Mouse (Mus musculus) embryonic facial prominence, embryonic 10.5 days (tissue): Measurements from ENCODE around the gene Senp5. TPM values are rescaled to one million over a fixed set of nuclear protein-coding genes. Genes with fewer than 3 reads are reported as not detected.

Source experiments
- DNase-seq: peaks from one replicate; pipeline ENCODE4 v3.0.0-alpha.2; 2017; ENCODE audit warnings: low spot score
- H3K27ac ChIP-seq: fragments of 300-500 bp; sonication (generic); replicated peaks from 2 replicates; pipeline ENCODE4 v1.5.1; 2016; ENCODE audit warnings: mild to moderate bottlenecking
- H3K27me3 ChIP-seq: fragments of 300-500 bp; sonication (generic); replicated peaks from 2 replicates; pipeline ENCODE4 v1.6.1; 2016; ENCODE audit warnings: low read depth, mild to moderate bottlenecking; ENCODE audit not compliant: poor library complexity, severe bottlenecking
- H3K36me3 ChIP-seq: fragments of 300-500 bp; sonication (generic); replicated peaks from 2 replicates; pipeline ENCODE4 v1.6.1; 2016; ENCODE audit warnings: mild to moderate bottlenecking, moderate library complexity
- H3K4me1 ChIP-seq: fragments of 300-500 bp; sonication (generic); 2 replicates; pipeline ENCODE4 v1.6.1; 2016
- H3K4me3 ChIP-seq: fragments of 300-500 bp; sonication (generic); 2 replicates; pipeline ENCODE4 v1.5.1; 2016; ENCODE audit warnings: mild to moderate bottlenecking, moderate library complexity
- H3K9me3 ChIP-seq: fragments of 300-500 bp; sonication (generic); 2 replicates; pipeline ENCODE4 v1.6.1; 2016; ENCODE audit warnings: mild to moderate bottlenecking
- WGBS: fragments of 180-500 bp; shearing (Covaris S2); methylation state at CpG from one replicate; pipeline ENCODE4 v1.1.7; 2016; 5-methylcytosine and 5-hydroxymethylcytosine counted together
- polyA plus RNA-seq: library from polyadenylated mRNA; unstranded; fragments of >200 nt; fragmentation: Nextera tagmentation; extraction: Ambion mirVana; gene quantifications from 2 replicates; pipeline ENCODE4 v1.2.1, GENCODE M21; 2016

The Senp5 gene
- 21.5 and 21.8 TPM in 2 replicates for polyA plus RNA-seq

DNA sequence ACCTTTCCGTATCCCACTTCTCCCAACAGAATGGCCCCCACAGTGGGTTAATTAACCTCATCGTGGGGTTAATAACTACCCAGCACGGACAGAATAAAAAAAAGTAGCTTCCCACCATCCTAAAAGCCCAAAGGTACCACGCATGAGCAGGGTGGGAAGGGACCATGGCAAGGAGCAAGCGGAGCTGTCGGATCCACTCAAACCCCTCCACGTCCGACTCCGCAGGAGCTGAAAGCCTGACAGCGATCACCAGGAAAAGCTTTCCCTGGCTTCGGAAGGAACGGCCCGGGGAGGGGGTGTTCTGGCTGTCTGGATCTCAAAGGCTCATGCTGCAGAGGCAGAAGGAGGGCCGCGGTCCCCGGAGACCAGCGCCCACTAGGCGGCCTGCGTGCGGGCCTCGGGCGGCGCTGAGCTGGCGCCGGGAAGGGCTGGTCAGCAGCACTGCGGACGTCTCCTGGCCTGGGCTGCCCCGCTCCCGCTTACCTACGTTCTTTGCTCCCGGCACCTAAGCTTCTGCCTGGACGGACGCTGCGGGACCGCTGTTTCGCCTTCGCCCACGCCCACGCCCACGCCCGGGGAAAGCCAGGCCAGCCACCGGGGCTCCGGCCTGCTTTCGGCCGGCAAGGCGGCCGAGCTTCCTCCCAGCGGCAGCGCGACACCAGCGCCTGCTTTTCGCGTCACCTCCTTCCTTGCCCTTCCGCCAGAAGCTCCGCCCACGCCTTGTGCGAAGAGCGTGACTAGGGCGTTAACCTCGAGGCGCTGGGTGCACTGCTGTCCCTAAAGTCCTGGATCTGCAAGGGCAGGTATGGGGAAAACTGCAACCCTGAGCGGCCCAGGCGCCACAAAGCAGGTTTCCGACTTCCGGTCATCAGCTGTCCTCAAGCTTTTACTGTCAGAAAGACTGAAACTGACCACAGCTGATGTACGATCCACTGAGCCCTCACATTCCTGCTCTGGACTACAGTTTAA, at the start of gene Senp5:
Senp5 (minus strand) TSS at position 779 of the 969 bp plus-strand sequence.
- H3K4me3 ChIP-seq: peak within 1 kb of the TSS; percentile 96
- H3K27me3 ChIP-seq: no peaks in the 10 kb centered on the region
- peak within 1 kb of the TSS; percentile 90 for H3K27ac ChIP-seq
- DNase-seq: peak; percentile 91
- H3K9me3 ChIP-seq: no peaks in the 10 kb centered on the region
- H3K36me3 ChIP-seq: peaks cover 23% of the 10 kb centered on the region
- peaks cover 21% of the 10 kb centered on the region for H3K4me1 ChIP-seq
- 2% methylated on average over 66 of the region's 66 CpGs for WGBS

GRCm38 (mm10) chr16:32042367-32042766, 39.3 kb upstream of the Senp5 start:
- Histone ChIP-seq H3K27ac (no peak overlapping the region), H3K9me3 (no peaks in the 10 kb centered on the region), H3K27me3 (no peaks in the 10 kb centered on the region), H3K4me3 (no peak overlapping the region), H3K36me3 (peaks cover 91% of the 10 kb centered on the region), H3K4me1 (no peaks in the 10 kb centered on the region)
- 90% methylated on average over 4 of the region's 4 CpGs for WGBS
- DNase-seq: no peak

- H3K27ac ChIP-seq: no peak overlapping the region
- peaks cover 96% of the 10 kb centered on the region for H3K36me3 ChIP-seq
- no peak for DNase-seq
- 92% methylated on average over 9 of the region's 9 CpGs for WGBS
- no peak overlapping the region for H3K4me3 ChIP-seq
- H3K9me3 ChIP-seq: no peaks in the 10 kb centered on the region
- H3K4me1 ChIP-seq: no peaks in the 10 kb centered on the region
- no peaks in the 10 kb centered on the region for H3K27me3 ChIP-seq
These were observed 16.6 kb upstream of the Senp5 start for GRCm38 (mm10) chr16:32019678-32020077.

DNA sequence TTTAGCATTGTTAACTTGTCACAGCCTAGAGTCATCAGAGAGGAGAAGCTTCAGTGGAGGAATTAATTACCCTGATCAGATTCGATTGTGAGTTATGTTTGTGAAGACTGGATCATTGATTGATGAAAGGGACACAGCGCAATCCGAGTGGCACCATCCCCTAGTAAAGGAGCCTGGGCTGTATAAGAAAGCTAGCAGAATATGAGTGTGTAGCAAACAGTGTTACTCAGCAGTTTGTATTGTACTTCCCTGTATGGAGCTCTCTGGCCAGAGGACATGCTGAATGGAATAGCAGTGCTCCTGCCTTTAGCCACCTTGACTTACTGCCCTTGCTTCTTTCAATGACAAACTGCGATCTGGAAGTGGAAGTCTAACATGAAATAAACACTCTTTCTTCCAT, 7.2 kb upstream of the Senp5 start:
- H3K4me3 ChIP-seq: no peak overlapping the region
- 87% methylated on average over 4 of the region's 4 CpGs for whole genome bisulfite sequencing
- H3K27ac ChIP-seq: no peak overlapping the region
- no peaks in the 10 kb centered on the region for H3K9me3 ChIP-seq
- no peak for DNase-seq
- H3K4me1 ChIP-seq: peaks cover 12% of the 10 kb centered on the region
- H3K27me3 ChIP-seq: no peaks in the 10 kb centered on the region
- peaks cover 26% of the 10 kb centered on the region for H3K36me3 ChIP-seq

- DNase-seq: no peak
- Histone ChIP-seq H3K36me3 (peaks cover 22% of the 10 kb centered on the region), H3K27ac (no peak overlapping the region), H3K4me1 (peaks cover 12% of the 10 kb centered on the region), H3K9me3 (no peaks in the 10 kb centered on the region), H3K4me3 (no peak overlapping the region), H3K27me3 (no peaks in the 10 kb centered on the region)
- 49% methylated on average over 5 of the region's 5 CpGs for WGBS
These were observed 6.8 kb upstream of the Senp5 start for GRCm38 (mm10) chr16:32009913-32010312.

GRCm38 (mm10) chr16:32008529-32009293, 5.6 kb upstream of the Senp5 start:
- H3K27ac ChIP-seq: no peak overlapping the region
- no peaks in the 10 kb centered on the region for H3K27me3 ChIP-seq
- H3K4me1 ChIP-seq: peaks cover 13% of the 10 kb centered on the region
- peaks cover 11% of the 10 kb centered on the region for H3K36me3 ChIP-seq
- DNase-seq: no peak
- WGBS: 63% methylated on average over 10 of the region's 10 CpGs
- no peaks in the 10 kb centered on the region for H3K9me3 ChIP-seq
- H3K4me3 ChIP-seq: no peak overlapping the region

DNA sequence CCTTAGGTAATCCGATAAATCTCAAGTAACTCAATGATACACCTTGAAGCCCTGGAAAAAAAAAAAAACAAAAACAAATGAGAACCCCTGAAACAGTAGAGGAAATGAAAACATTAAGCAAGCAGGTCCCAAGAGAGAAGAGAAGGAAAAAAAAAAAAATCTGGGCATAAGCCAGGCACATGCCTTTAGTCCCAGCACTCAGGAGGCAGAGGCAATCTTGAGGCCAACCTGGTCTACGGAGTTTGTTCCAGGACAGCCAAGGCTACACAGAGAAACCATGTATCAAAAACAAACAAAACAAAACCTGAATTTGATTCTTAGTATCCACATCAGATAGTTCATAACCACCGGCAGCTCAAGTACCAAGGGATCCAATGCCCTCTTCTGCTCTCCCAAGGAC, 1.6 kb upstream of the Senp5 start:
- WGBS: 97% methylated on average over 3 of the region's 3 CpGs
- H3K4me3 ChIP-seq: no peak overlapping the region
- H3K27ac ChIP-seq: no peak overlapping the region
- H3K27me3 ChIP-seq: no peaks in the 10 kb centered on the region
- no peak for DNase-seq
- H3K4me1 ChIP-seq: peaks cover 31% of the 10 kb centered on the region
- peaks cover 14% of the 10 kb centered on the region for H3K36me3 ChIP-seq
- no peaks in the 10 kb centered on the region for H3K9me3 ChIP-seq

GRCm38 (mm10) chr16:31996371-31996770, 6.7 kb downstream of the Senp5 start:
- DNase-seq: no peak
- Histone ChIP-seq H3K27me3 (no peaks in the 10 kb centered on the region), H3K36me3 (peaks cover 68% of the 10 kb centered on the region), H3K27ac (no peak overlapping the region), H3K4me1 (no peaks in the 10 kb centered on the region; the same call in 1 of the 2 replicates), H3K9me3 (no peaks in the 10 kb centered on the region), H3K4me3 (no peak overlapping the region)
- 81% methylated on average over 5 of the region's 5 CpGs for WGBS

DNA sequence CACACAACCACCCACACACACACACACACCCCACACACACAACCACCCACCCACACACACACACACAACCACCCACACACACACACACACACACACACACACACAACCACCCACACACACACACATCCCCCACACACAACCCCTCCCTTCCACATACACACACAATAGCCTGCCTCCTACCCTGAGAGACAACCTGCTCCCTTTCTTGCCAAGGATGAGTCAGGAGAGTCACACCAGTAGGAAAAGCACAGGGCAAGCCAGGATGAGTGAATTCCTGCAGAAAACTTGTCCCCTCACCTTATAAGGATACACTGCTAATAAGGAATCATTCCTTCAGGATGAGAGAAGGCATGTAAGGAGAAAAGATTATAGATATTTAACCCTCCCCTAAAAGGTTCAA, 9.1 kb downstream of the Senp5 start:
- Histone ChIP-seq H3K4me3 (no peak overlapping the region), H3K36me3 (peaks cover 65% of the 10 kb centered on the region), H3K27ac (no peak overlapping the region), H3K4me1 (no peaks in the 10 kb centered on the region), H3K27me3 (no peaks in the 10 kb centered on the region), H3K9me3 (no peaks in the 10 kb centered on the region)
- no peak for DNase-seq

DNA sequence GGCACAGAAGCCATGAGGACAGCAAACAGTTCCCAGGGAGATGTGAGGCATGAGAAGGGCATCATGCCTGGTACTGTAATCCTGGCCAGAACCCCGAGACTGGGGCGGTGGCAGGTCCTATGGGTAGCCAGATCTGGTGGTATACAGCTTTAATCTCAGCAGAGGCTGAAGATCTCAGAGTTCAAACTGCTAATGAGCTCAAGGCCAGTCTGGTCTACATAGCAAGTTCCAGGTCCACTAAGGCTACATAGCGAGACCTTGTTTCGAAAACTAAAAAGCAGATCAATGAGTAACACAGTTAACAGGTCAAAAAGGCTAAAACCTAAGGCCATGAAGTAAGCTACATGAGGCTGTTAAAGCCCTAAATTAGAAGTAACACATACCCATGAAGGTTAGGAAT, 9.9 kb downstream of the Senp5 start:
- H3K4me3 ChIP-seq: no peak overlapping the region
- peaks cover 69% of the 10 kb centered on the region for H3K36me3 ChIP-seq
- DNase-seq: no peak
- no peaks in the 10 kb centered on the region for H3K27me3 ChIP-seq
- WGBS: 94% methylated on average over 4 of the region's 4 CpGs
- H3K4me1 ChIP-seq: no peaks in the 10 kb centered on the region
- H3K9me3 ChIP-seq: no peaks in the 10 kb centered on the region
- H3K27ac ChIP-seq: no peak overlapping the region

DNA sequence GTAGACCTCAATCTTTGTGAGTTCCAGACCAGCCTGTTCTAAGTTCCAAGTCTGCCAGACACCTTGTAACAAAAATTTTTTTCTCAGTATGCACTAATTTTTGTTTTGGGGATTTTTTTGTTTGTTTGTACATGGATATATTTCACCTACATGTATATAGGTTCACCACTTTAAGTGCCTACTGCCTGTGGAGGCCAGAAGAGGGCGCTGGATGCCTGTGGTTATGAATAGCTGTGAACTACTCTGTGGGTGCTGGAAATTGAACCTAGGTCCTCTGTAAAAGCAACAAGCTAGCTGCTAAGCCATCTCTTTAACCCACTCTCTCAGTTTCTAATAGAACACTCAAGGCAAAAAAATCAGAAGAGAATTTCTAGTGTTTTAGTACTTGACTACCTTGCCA, 11.0 kb downstream of the Senp5 start:
- Histone ChIP-seq H3K9me3 (no peaks in the 10 kb centered on the region), H3K27me3 (no peaks in the 10 kb centered on the region), H3K36me3 (peaks cover 76% of the 10 kb centered on the region), H3K4me1 (no peaks in the 10 kb centered on the region), H3K4me3 (no peak overlapping the region), H3K27ac (no peak overlapping the region)
- DNase-seq: no peak
- 54% methylated on average over 1 of the region's 1 CpGs for WGBS

- no peaks in the 10 kb centered on the region for H3K9me3 ChIP-seq
- peaks cover 80% of the 10 kb centered on the region for H3K36me3 ChIP-seq
- 83% methylated on average over 5 of the region's 5 CpGs for WGBS
These were observed 22.1 kb downstream of the Senp5 start for GRCm38 (mm10) chr16:31980946-31981345.

More at GRCm38 (mm10) chr16:31980946-31981345, 22.1 kb downstream of the Senp5 start:
- Histone ChIP-seq H3K27ac (no peak overlapping the region), H3K4me1 (no peaks in the 10 kb centered on the region), H3K4me3 (no peak overlapping the region), H3K27me3 (no peaks in the 10 kb centered on the region)
- DNase-seq: no peak
